Mouse (Mus musculus) liver, embryonic 12.5 days (tissue): ENCODE results near the gene Fam160b1. TPM values are rescaled to one million over a fixed set of nuclear protein-coding genes. Genes with fewer than 3 reads are reported as not detected.

Experiments used
- ATAC-seq: fragments of 200-750 bp; cut with Nextera tagmentation; 2 replicates; pipeline ENCODE4 v1.8.0; 2017; ENCODE audit warnings: moderate number of reproducible peaks, mild to moderate bottlenecking, moderate library complexity
- H3K27ac ChIP-seq: fragments of 300-500 bp; sonication (generic); 2 replicates; pipeline ENCODE4 v1.5.1; 2016; ENCODE audit warnings: mild to moderate bottlenecking
- H3K27me3 ChIP-seq: fragments of 300-500 bp; sonication (generic); replicated peaks from 2 replicates; pipeline ENCODE4 v1.6.1; 2016; ENCODE audit warnings: mild to moderate bottlenecking, moderate library complexity
- H3K36me3 ChIP-seq: fragments of 300-500 bp; sonication (generic); 2 replicates; pipeline ENCODE4 v1.6.1; 2016; ENCODE audit warnings: mild to moderate bottlenecking, moderate library complexity
- H3K4me1 ChIP-seq: fragments of 300-500 bp; sonication (generic); 2 replicates; pipeline ENCODE4 v1.6.1; 2016
- H3K4me2 ChIP-seq: fragments of 300-500 bp; sonication (generic); 2 replicates; pipeline ENCODE4 v1.6.1; 2016; ENCODE audit warnings: mild to moderate bottlenecking, moderate library complexity
- H3K4me3 ChIP-seq: fragments of 300-500 bp; sonication (generic); 2 replicates; pipeline ENCODE4 v1.5.1; 2016; ENCODE audit warnings: mild to moderate bottlenecking, moderate library complexity
- H3K9ac ChIP-seq: fragments of 300-500 bp; sonication (generic); 2 replicates; pipeline ENCODE4 v1.6.1; 2016; ENCODE audit warnings: mild to moderate bottlenecking, moderate library complexity
- H3K9me3 ChIP-seq: fragments of 300-500 bp; sonication (generic); replicated peaks from 2 replicates; pipeline ENCODE4 v1.6.1; 2016; ENCODE audit warnings: mild to moderate bottlenecking, moderate library complexity
- WGBS: fragments of 180-500 bp; shearing (Covaris S2); methylation state at CpG from one replicate; pipeline ENCODE4 v1.1.7; 2016; ENCODE audit not compliant: insufficient replicate concordance; 5-methylcytosine and 5-hydroxymethylcytosine counted together
- polyA plus RNA-seq: library from polyadenylated mRNA; unstranded; fragments of >200 nt; fragmentation: Nextera tagmentation; extraction: Ambion mirVana; gene quantifications from 2 replicates; pipeline ENCODE4 v1.2.1, GENCODE M21; 2016

Fam160b1 gene
- polyA plus RNA-seq, 1 experiment from 2014 or later: 9.5 TPM

- no peaks in the 10 kb centered on the region for H3K36me3 ChIP-seq
- H3K4me1 ChIP-seq: no peaks in the 10 kb centered on the region
- H3K4me2 ChIP-seq: no peak overlapping the region
- WGBS: 58% methylated on average over 6 of the region's 6 CpGs
- H3K27ac ChIP-seq: no peak overlapping the region
- no peak overlapping the region for H3K9ac ChIP-seq
- no peak overlapping the region for H3K4me3 ChIP-seq
- no peaks in the 10 kb centered on the region for H3K9me3 ChIP-seq
- peaks cover 3% of the 10 kb centered on the region; the same call in 1 of the 2 replicates for H3K27me3 ChIP-seq
- ATAC-seq: no peak
Observed at GRCm38 (mm10) chr19:57431476-57431875, 71.0 kb downstream of the Fam160b1 start.

- Histone ChIP-seq H3K4me3 (no peak overlapping the region), H3K4me1 (no peaks in the 10 kb centered on the region), H3K36me3 (no peaks in the 10 kb centered on the region), H3K9ac (no peak overlapping the region), H3K9me3 (no peaks in the 10 kb centered on the region), H3K27ac (no peak overlapping the region), H3K4me2 (no peak overlapping the region), H3K27me3 (peaks cover 3% of the 10 kb centered on the region; the same call in 1 of the 2 replicates)
- WGBS: 70% methylated on average over 6 of the region's 6 CpGs
- ATAC-seq: no peak
Observed at GRCm38 (mm10) chr19:57434024-57434423, 73.5 kb downstream of the Fam160b1 start.

DNA sequence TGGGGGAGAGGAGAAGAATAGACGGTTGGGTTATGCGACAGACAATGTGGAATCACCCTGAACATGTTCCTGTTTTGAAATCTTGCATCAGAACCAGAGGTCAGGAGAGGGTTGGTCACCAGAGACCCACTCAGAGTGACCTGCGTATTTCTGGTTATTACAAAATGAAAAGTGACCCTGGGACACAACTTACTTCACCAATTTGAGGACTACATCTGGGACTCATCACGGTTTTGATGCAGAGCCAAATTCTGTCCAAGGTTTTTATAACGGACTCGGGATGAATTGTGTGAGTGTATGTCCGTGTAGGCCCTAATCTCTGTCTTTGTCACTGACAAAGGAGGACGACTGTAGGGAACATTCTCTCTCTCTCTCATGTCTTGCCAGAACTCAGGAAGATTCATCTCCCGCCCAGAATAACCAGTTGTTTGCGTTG, 76.1 kb downstream of the Fam160b1 start:
- ATAC-seq: no peak
- H3K4me3 ChIP-seq: no peak overlapping the region
- 59% methylated on average over 10 of the region's 10 CpGs for WGBS
- H3K27me3 ChIP-seq: peaks cover 3% of the 10 kb centered on the region; the same call in 1 of the 2 replicates
- H3K4me1 ChIP-seq: no peaks in the 10 kb centered on the region
- no peaks in the 10 kb centered on the region for H3K9me3 ChIP-seq
- H3K4me2 ChIP-seq: no peak overlapping the region
- H3K27ac ChIP-seq: no peak overlapping the region
- H3K9ac ChIP-seq: no peak overlapping the region
- H3K36me3 ChIP-seq: no peaks in the 10 kb centered on the region

GRCm38 (mm10) chr19:57437042-57437441, 76.6 kb downstream of the Fam160b1 start:
- H3K27me3 ChIP-seq: peaks cover 3% of the 10 kb centered on the region; the same call in 1 of the 2 replicates
- WGBS: 75% methylated on average over 7 of the region's 7 CpGs
- H3K4me2 ChIP-seq: no peak overlapping the region
- H3K9ac ChIP-seq: no peak overlapping the region
- H3K36me3 ChIP-seq: no peaks in the 10 kb centered on the region
- H3K4me3 ChIP-seq: no peak overlapping the region
- no peak overlapping the region for H3K27ac ChIP-seq
- no peaks in the 10 kb centered on the region for H3K9me3 ChIP-seq
- no peak for ATAC-seq
- no peaks in the 10 kb centered on the region for H3K4me1 ChIP-seq

Other genes starting within 250 kb of the Fam160b1 start
- gene Ablim1, start 45.8 kb upstream of the Fam160b1 start, polyA plus RNA-seq: 6.1 and 7.8 TPM in 2 replicates
- 14.6 and 17.3 TPM in 2 replicates for gene Trub1, start 92.2 kb downstream of the Fam160b1 start, polyA plus RNA-seq